Mouse (Mus musculus) limb, embryonic 11.5 days (tissue): ENCODE data around the gene Gstt1. TPM values are rescaled to one million over a fixed set of nuclear protein-coding genes. Genes with fewer than 3 reads are reported as not detected.
A peak's percentile ranks its signal among the peaks of the same experiment; 100 is the strongest.
"Not testable (repeated sequence)": the region's sequence is repeated elsewhere in the genome, so short reads cannot be mapped to it uniquely, and the experiment has no call there.

Experiments
- ATAC-seq: fragments of 200-750 bp; cut with Nextera tagmentation; 2 replicates; pipeline ENCODE4 v1.8.0; 2017; ENCODE audit warnings: low read depth; ENCODE audit not compliant: insufficient number of reproducible peaks, low FRiP score, low TSS enrichment
- DNase-seq: peaks from one replicate; pipeline ENCODE4 v3.0.0-alpha.2; 2015; ENCODE audit warnings: low spot score
- H3K27ac ChIP-seq: fragments of 300-500 bp; sonication (generic); replicated peaks from 2 replicates; pipeline ENCODE4 v1.5.1; 2014; ENCODE audit warnings: low read depth, mild to moderate bottlenecking, low read length
- H3K27me3 ChIP-seq: fragments of 300-500 bp; sonication (generic); 2 replicates; pipeline ENCODE4 v1.6.1; 2014; ENCODE audit warnings: mild to moderate bottlenecking, low read length, mixed read lengths; ENCODE audit not compliant: control insufficient read depth, insufficient read depth
- H3K36me3 ChIP-seq: fragments of 300-500 bp; sonication (generic); 2 replicates; pipeline ENCODE4 v1.6.1; 2014; ENCODE audit warnings: mild to moderate bottlenecking, low read length, moderate library complexity, mixed read lengths; ENCODE audit not compliant: control insufficient read depth, insufficient read depth
- H3K4me1 ChIP-seq: fragments of 300-500 bp; sonication (generic); 2 replicates; pipeline ENCODE4 v1.6.1; 2014; ENCODE audit warnings: low read length, mixed read lengths; ENCODE audit not compliant: control insufficient read depth, insufficient read depth
- H3K4me2 ChIP-seq: fragments of 300-500 bp; sonication (generic); 2 replicates; pipeline ENCODE4 v1.6.1; 2014; ENCODE audit warnings: low read depth, mild to moderate bottlenecking, moderate library complexity; ENCODE audit not compliant: severe bottlenecking
- H3K4me3 ChIP-seq: fragments of 300-500 bp; sonication (generic); 2 replicates; pipeline ENCODE4 v1.5.1; 2014; ENCODE audit warnings: low read depth, low read length
- H3K9ac ChIP-seq: fragments of 300-500 bp; sonication (generic); 2 replicates; pipeline ENCODE4 v1.6.1; 2014; ENCODE audit warnings: mild to moderate bottlenecking, low read length
- H3K9me3 ChIP-seq: fragments of 300-500 bp; sonication (generic); 2 replicates; pipeline ENCODE4 v1.6.1; 2016; ENCODE audit warnings: low read length; ENCODE audit not compliant: control insufficient read depth
- WGBS: fragments of 180-500 bp; shearing (Covaris S2); extraction: QIAGEN DNeasy Blood & Tissue Kit; methylation state at CpG from one replicate; pipeline ENCODE4 v1.1.7; 2014; 5-methylcytosine and 5-hydroxymethylcytosine counted together
- polyA plus RNA-seq: library from polyadenylated mRNA; unstranded; fragments of >200 nt; fragmentation: Nextera tagmentation; extraction: Ambion mirVana; gene quantifications from 2 replicates; pipeline ENCODE4 v1.2.1, GENCODE M21; 2014

Gstt1 gene
- polyA plus RNA-seq, 1 experiment from 2014 or later: 5.5 TPM

DNA sequence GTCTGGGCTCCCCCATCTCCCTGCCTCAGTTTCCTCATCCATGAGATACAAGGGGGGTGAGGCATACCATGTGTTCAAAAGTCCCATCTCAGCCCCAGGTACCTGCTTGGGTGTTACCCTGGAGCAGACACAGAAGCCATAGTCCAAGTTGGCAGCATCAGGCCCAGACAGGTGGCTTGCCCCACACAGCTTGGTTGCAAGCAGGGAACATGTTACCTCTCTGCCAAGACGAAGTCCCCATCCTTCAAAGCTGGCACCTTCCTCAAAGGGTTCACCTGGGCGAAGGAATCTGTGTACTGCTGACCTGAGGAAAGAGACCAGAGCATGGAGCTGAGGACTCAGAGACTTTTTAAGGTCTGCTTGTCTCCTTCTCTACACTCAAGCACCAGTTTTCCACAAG lies 20.5 kb downstream of the Gstt1 start:
- peaks cover 5% of the 10 kb centered on the region for H3K27me3 ChIP-seq
- H3K36me3 ChIP-seq: no peaks in the 10 kb centered on the region
- no peak overlapping the region for H3K4me2 ChIP-seq
- H3K4me1 ChIP-seq: peaks cover 8% of the 10 kb centered on the region
- no peak for ATAC-seq
- no peak overlapping the region for H3K9ac ChIP-seq
- no peak overlapping the region for H3K27ac ChIP-seq
- 87% methylated on average over 2 of the region's 2 CpGs for WGBS
- no peak overlapping the region for H3K4me3 ChIP-seq
- no peaks in the 10 kb centered on the region for H3K9me3 ChIP-seq
- no peak for DNase-seq

- Histone ChIP-seq H3K4me3 (no peak overlapping the region), H3K4me2 (no peak overlapping the region), H3K27ac (no peak overlapping the region), H3K27me3 (peaks cover 5% of the 10 kb centered on the region), H3K4me1 (peaks cover 10% of the 10 kb centered on the region), H3K9ac (no peak overlapping the region), H3K36me3 (no peaks in the 10 kb centered on the region), H3K9me3 (no peaks in the 10 kb centered on the region)
- 84% methylated on average over 6 of the region's 6 CpGs for WGBS
- DNase-seq (no peak), ATAC-seq (no peak)
These were observed 21.8 kb downstream of the Gstt1 start for GRCm38 (mm10) chr10:75776562-75776961.

- Histone ChIP-seq H3K4me1 (peaks cover 5% of the 10 kb centered on the region; the same call in 1 of the 2 replicates), H3K36me3 (no peaks in the 10 kb centered on the region), H3K27me3 (no peaks in the 10 kb centered on the region), H3K9me3 (no peaks in the 10 kb centered on the region), H3K27ac (no peak overlapping the region), H3K4me2 (no peak overlapping the region), H3K4me3 (no peak overlapping the region), H3K9ac (no peak overlapping the region)
- WGBS: 88% methylated on average over 9 of the region's 9 CpGs
- DNase-seq (no peak), ATAC-seq (no peak)
These were observed 23.8 kb downstream of the Gstt1 start for GRCm38 (mm10) chr10:75774587-75774986.

DNA sequence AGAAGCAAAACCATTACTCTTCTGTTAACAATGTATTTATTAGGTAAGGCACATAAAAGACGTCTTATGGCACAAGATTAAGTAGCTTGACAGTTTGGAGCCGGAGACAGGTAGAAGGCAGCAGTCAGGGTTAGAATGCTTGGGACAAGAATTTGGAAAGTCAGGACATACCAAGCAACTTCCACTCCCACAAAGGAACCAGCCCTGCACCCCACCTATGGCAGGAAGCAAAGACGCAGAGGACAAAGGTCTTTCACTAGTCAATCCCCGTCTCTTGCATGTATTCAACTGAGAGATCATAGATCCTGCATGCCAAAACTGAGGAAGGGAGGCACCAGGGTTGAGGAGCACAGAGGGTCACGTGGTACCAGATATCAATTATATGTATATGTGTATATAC lies 24.3 kb downstream of the Gstt1 start:
- Histone ChIP-seq H3K9me3 (no peaks in the 10 kb centered on the region), H3K4me2 (no peak overlapping the region), H3K36me3 (no peaks in the 10 kb centered on the region), H3K27ac (no peak overlapping the region), H3K4me3 (no peak overlapping the region), H3K27me3 (no peaks in the 10 kb centered on the region), H3K9ac (no peak overlapping the region), H3K4me1 (0 out of 2 replicates have a peak, but pooled peaks cover 2% of the 10 kb centered on the region)
- ATAC-seq (no peak), DNase-seq (no peak)
- 86% methylated on average over 5 of the region's 5 CpGs for WGBS

DNA sequence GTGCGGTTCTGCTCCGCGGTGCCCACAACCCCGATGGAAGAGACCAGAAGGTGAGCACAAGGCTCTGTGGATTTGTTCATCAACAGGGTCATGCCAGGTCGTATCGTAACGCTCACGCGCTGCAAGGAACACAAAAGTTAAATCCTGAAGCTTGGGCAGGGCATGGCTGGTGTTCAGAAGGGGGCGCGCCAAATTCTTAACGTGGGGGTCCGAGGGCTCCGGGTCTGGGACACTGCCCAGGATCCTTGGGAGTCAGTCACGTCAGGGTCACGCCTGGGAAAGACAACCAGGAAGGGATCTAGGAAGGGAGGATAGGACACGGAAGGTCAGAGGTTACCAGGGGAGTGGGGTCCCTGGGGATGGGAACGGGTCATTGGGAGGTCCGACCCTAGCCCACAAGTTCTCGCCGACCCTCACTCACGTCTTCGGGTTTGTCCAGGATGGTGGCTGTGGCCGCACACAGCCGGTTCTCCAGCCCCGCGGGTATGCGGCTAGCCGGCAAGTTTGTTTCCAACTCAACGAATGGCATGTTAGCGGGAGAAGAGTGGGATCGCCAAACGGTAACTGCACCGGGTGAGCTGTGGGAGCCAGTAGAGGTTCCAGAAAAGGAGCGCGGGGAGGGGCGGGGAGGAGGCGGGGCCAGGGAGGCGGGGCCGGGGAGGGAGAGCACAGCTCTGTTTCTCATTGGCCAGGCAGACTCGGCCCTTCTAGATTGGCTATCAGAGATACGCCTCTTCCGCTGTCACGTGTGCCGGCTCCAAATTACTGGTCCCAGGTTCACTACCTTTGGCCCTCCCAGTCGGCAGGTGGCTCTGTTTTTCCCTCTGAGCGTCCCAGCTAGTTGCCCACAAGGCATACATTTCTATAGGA lies 25.4 kb downstream of the Gstt1 start, which contains the start of gene Ddt:
Gene Ddt (minus strand): TSS at position 620 of the 870 bp plus-strand sequence.
- under 1% methylated on average over 47 of the region's 47 CpGs for WGBS
- Histone ChIP-seq H3K4me3 (peak within 1 kb of the TSS; percentile 73), H3K27ac (no peak within 1 kb of the TSS), H3K36me3 (no peaks in the 10 kb centered on the region), H3K4me1 (0 out of 2 replicates have a peak, but pooled peaks cover 2% of the 10 kb centered on the region), H3K4me2 (peak within 1 kb of the TSS; percentile 92), H3K27me3 (no peaks in the 10 kb centered on the region), H3K9me3 (no peaks in the 10 kb centered on the region), H3K9ac (peak within 1 kb of the TSS; percentile 62)
- ATAC-seq (peak; percentile 95), DNase-seq (peak; percentile 91)

- not testable (repeated sequence) for H3K27ac ChIP-seq, H3K36me3 ChIP-seq, H3K4me3 ChIP-seq, H3K9ac ChIP-seq, DNase-seq, H3K9me3 ChIP-seq, H3K27me3 ChIP-seq, H3K4me2 ChIP-seq, H3K4me1 ChIP-seq, ATAC-seq
- WGBS: 44% methylated on average over 5 of the region's 5 CpGs
These were observed 30.6 kb downstream of the Gstt1 start for GRCm38 (mm10) chr10:75767756-75768155.

GRCm38 (mm10) chr10:75766856-75767255 lies 31.5 kb downstream of the Gstt1 start:
- no peak overlapping the region for H3K9ac ChIP-seq
- ATAC-seq: no peak
- peaks cover 3% of the 10 kb centered on the region; the same call in 1 of the 2 replicates for H3K4me1 ChIP-seq
- no peaks in the 10 kb centered on the region for H3K9me3 ChIP-seq
- 87% methylated on average over 6 of the region's 6 CpGs for WGBS
- H3K36me3 ChIP-seq: no peaks in the 10 kb centered on the region
- no peak for DNase-seq
- no peaks in the 10 kb centered on the region for H3K27me3 ChIP-seq
- H3K4me2 ChIP-seq: no peak overlapping the region
- H3K27ac ChIP-seq: no peak overlapping the region
- no peak overlapping the region for H3K4me3 ChIP-seq

- Histone ChIP-seq H3K9ac (peak overlapping the region; percentile 46; the same call in 1 of the 2 replicates), H3K27ac (no peak overlapping the region), H3K9me3 (no peaks in the 10 kb centered on the region), H3K36me3 (no peaks in the 10 kb centered on the region), H3K4me1 (peaks cover 3% of the 10 kb centered on the region; the same call in 1 of the 2 replicates), H3K27me3 (no peaks in the 10 kb centered on the region), H3K4me2 (peak overlapping the region; percentile 62), H3K4me3 (peak overlapping the region; percentile 53)
- ATAC-seq: peak; percentile 33; the same call in 1 of the 2 replicates
- WGBS: 2% methylated on average over 27 of the region's 27 CpGs
- DNase-seq: peak; percentile 91
These were observed 33.6 kb downstream of the Gstt1 start for GRCm38 (mm10) chr10:75764519-75765473.
